Mouse (Mus musculus): ENCODE measurements around the gene Actr2. TPM values are rescaled to one million over a fixed set of nuclear protein-coding genes. Genes with fewer than 3 reads are reported as not detected.
"Not testable (repeated sequence)": the region's sequence is repeated elsewhere in the genome, so short reads cannot be mapped to it uniquely, and the experiment has no call there.

Actr2 gene
- polyA plus RNA-seq, 1 experiment from 2014 or later = 208 TPM

- ATAC-seq = no peak
- Histone ChIP-seq H3K9ac (replicated peaks; ENCODE audit: low read depth, low read length) (no peak overlapping the region), H3K4me3 (replicated peaks; ENCODE audit: low read length) (no peak overlapping the region), H3K27me3 (replicated peaks; ENCODE audit: control insufficient read depth, insufficient read depth, low read length) (no peaks in the 10 kb centered on the region), H3K4me1 (replicated peaks; ENCODE audit: control insufficient read depth, insufficient read depth, low read length) (no peaks in the 10 kb centered on the region), H3K36me3 (ENCODE audit: control insufficient read depth, insufficient read depth) (no peaks in the 10 kb centered on the region), H3K9me3 (ENCODE audit: control insufficient read depth, low read length) (no peaks in the 10 kb centered on the region), H3K27ac (ENCODE audit: low read length) (no peak overlapping the region), H3K4me2 (ENCODE audit: low read length) (no peak overlapping the region)
- whole genome bisulfite sequencing = 93% methylated on average over 5 of the region's 5 CpGs
Measured at GRCm38 (mm10) chr11:20142516-20142915, 29.8 kb upstream of the Actr2 start.

DNA sequence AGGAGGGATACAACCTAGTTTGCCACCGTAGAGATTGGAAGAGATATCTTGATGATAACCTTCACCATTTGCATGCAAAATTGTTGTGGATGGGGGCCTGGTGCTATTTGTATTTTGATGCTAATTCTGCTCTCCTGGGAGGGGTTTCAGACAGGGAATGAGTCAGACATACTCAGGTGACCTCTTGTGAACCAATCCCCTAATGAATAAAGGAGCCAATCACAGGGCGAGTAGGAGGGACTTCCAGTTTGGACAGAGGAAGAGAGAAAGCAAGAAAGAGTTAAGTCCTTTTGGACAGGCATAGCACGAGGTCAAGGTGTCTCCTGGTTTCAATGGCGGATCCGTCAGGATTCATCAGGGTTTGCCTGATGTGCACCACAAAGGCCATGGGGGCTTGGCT, 27.6 kb upstream of the Actr2 start:
- no peaks in the 10 kb centered on the region for H3K27me3 ChIP-seq (replicated peaks; ENCODE audit: control insufficient read depth, insufficient read depth, low read length)
- H3K4me2 ChIP-seq (ENCODE audit: low read length) = no peak overlapping the region
- H3K4me3 ChIP-seq (replicated peaks; ENCODE audit: low read length) = no peak overlapping the region
- ATAC-seq = no peak
- H3K9me3 ChIP-seq (ENCODE audit: control insufficient read depth, low read length) = no peaks in the 10 kb centered on the region
- no peaks in the 10 kb centered on the region for H3K4me1 ChIP-seq (replicated peaks; ENCODE audit: control insufficient read depth, insufficient read depth, low read length)
- 90% methylated on average over 5 of the region's 5 CpGs for WGBS
- H3K27ac ChIP-seq (ENCODE audit: low read length) = no peak overlapping the region
- no peak overlapping the region for H3K9ac ChIP-seq (replicated peaks; ENCODE audit: low read depth, low read length)
- H3K36me3 ChIP-seq (ENCODE audit: control insufficient read depth, insufficient read depth) = no peaks in the 10 kb centered on the region

GRCm38 (mm10) chr11:20139711-20140110, 27.0 kb upstream of the Actr2 start:
- H3K4me2 ChIP-seq (ENCODE audit: low read length) = no peak overlapping the region
- H3K9ac ChIP-seq (replicated peaks; ENCODE audit: low read depth, low read length) = no peak overlapping the region
- no peaks in the 10 kb centered on the region for H3K9me3 ChIP-seq (ENCODE audit: control insufficient read depth, low read length)
- no peaks in the 10 kb centered on the region for H3K36me3 ChIP-seq (ENCODE audit: control insufficient read depth, insufficient read depth)
- no peaks in the 10 kb centered on the region for H3K27me3 ChIP-seq (replicated peaks; ENCODE audit: control insufficient read depth, insufficient read depth, low read length)
- H3K27ac ChIP-seq (ENCODE audit: low read length) = no peak overlapping the region
- no peak for ATAC-seq
- WGBS = 93% methylated on average over 2 of the region's 2 CpGs
- H3K4me3 ChIP-seq (replicated peaks; ENCODE audit: low read length) = no peak overlapping the region
- H3K4me1 ChIP-seq (replicated peaks; ENCODE audit: control insufficient read depth, insufficient read depth, low read length) = no peaks in the 10 kb centered on the region

- no peaks in the 10 kb centered on the region for H3K4me1 ChIP-seq (replicated peaks; ENCODE audit: control insufficient read depth, insufficient read depth, low read length)
- WGBS = 88% methylated on average over 6 of the region's 6 CpGs
- H3K9ac ChIP-seq (replicated peaks; ENCODE audit: low read depth, low read length) = no peak overlapping the region
- no peak for ATAC-seq
- H3K4me2 ChIP-seq (ENCODE audit: low read length) = no peak overlapping the region
- H3K27me3 ChIP-seq (replicated peaks; ENCODE audit: control insufficient read depth, insufficient read depth, low read length) = no peaks in the 10 kb centered on the region
- H3K9me3 ChIP-seq (ENCODE audit: control insufficient read depth, low read length) = no peaks in the 10 kb centered on the region
- H3K36me3 ChIP-seq (ENCODE audit: control insufficient read depth, insufficient read depth) = no peaks in the 10 kb centered on the region
- no peak overlapping the region for H3K27ac ChIP-seq (ENCODE audit: low read length)
- H3K4me3 ChIP-seq (replicated peaks; ENCODE audit: low read length) = no peak overlapping the region
Measured at GRCm38 (mm10) chr11:20138498-20139208, 25.9 kb upstream of the Actr2 start.

- no peaks in the 10 kb centered on the region for H3K36me3 ChIP-seq (ENCODE audit: control insufficient read depth, insufficient read depth)
- no peaks in the 10 kb centered on the region for H3K27me3 ChIP-seq (replicated peaks; ENCODE audit: control insufficient read depth, insufficient read depth, low read length)
- H3K4me2 ChIP-seq (ENCODE audit: low read length) = no peak overlapping the region
- H3K9ac ChIP-seq (replicated peaks; ENCODE audit: low read depth, low read length) = no peak overlapping the region
- ATAC-seq = no peak
- no peak overlapping the region for H3K27ac ChIP-seq (ENCODE audit: low read length)
- H3K4me3 ChIP-seq (replicated peaks; ENCODE audit: low read length) = no peak overlapping the region
- H3K4me1 ChIP-seq (replicated peaks; ENCODE audit: control insufficient read depth, insufficient read depth, low read length) = no peaks in the 10 kb centered on the region
- H3K9me3 ChIP-seq (ENCODE audit: control insufficient read depth, low read length) = no peaks in the 10 kb centered on the region
- 82% methylated on average over 2 of the region's 2 CpGs for WGBS
Measured at GRCm38 (mm10) chr11:20137872-20138271, 25.2 kb upstream of the Actr2 start.

DNA sequence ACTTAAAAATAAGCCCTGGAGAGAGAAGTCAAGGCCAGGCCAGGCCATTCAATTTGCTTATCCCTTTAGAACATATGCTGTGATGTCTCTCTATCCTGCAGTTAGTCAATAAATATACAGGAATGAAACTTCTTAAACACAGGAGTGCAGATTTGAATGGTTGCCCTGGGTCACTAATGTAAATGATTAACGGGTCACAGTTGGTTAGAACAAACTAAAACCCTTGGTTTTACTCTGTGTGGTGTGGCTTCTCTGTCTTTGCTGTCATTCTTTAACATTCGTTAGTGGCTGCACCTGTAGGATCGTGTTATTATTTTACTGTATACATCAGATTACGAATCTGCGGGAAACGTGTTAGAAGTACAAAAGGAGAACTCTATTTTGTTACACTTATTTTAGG, 23.6 kb upstream of the Actr2 start:
- no peak for ATAC-seq
- H3K4me3 ChIP-seq (replicated peaks; ENCODE audit: low read length) = no peak overlapping the region
- H3K4me1 ChIP-seq (replicated peaks; ENCODE audit: control insufficient read depth, insufficient read depth, low read length) = no peaks in the 10 kb centered on the region
- H3K4me2 ChIP-seq (ENCODE audit: low read length) = no peak overlapping the region
- H3K9me3 ChIP-seq (ENCODE audit: control insufficient read depth, low read length) = no peaks in the 10 kb centered on the region
- H3K36me3 ChIP-seq (ENCODE audit: control insufficient read depth, insufficient read depth) = no peaks in the 10 kb centered on the region
- no peak overlapping the region for H3K9ac ChIP-seq (replicated peaks; ENCODE audit: low read depth, low read length)
- H3K27me3 ChIP-seq (replicated peaks; ENCODE audit: control insufficient read depth, insufficient read depth, low read length) = no peaks in the 10 kb centered on the region
- H3K27ac ChIP-seq (ENCODE audit: low read length) = no peak overlapping the region
- WGBS = 71% methylated on average over 6 of the region's 6 CpGs

GRCm38 (mm10) chr11:20134869-20135268, 22.2 kb upstream of the Actr2 start:
- not testable (repeated sequence) for H3K4me2 ChIP-seq (ENCODE audit: low read length); H3K9ac ChIP-seq (replicated peaks; ENCODE audit: low read depth, low read length); H3K27me3 ChIP-seq (replicated peaks; ENCODE audit: control insufficient read depth, insufficient read depth, low read length); H3K9me3 ChIP-seq (ENCODE audit: control insufficient read depth, low read length); H3K36me3 ChIP-seq (ENCODE audit: control insufficient read depth, insufficient read depth); H3K4me1 ChIP-seq (replicated peaks; ENCODE audit: control insufficient read depth, insufficient read depth, low read length); H3K27ac ChIP-seq (ENCODE audit: low read length); H3K4me3 ChIP-seq (replicated peaks; ENCODE audit: low read length); ATAC-seq
- 25% methylated on average over 3 of the region's 3 CpGs for WGBS

DNA sequence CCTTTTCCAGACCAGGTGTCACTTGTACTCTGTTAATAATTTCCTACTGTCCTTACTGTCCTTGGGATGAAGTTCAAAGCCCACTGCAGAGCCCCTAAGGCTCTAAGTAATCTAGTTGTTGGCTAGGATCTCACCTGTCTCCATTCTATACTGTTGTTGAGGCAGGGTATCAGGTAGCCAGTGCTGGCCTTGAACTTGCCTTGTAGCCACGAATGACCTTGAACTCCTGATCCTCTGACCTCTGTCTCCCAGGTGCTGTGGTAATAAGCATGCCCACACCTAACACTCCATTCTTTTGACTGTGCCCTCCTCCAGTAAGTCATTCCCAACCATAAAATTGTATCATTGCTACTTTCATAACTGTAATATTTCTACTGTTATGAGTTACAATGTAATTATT, 21.0 kb upstream of the Actr2 start:
- Histone ChIP-seq H3K9me3 (ENCODE audit: control insufficient read depth, low read length) (no peaks in the 10 kb centered on the region), H3K9ac (replicated peaks; ENCODE audit: low read depth, low read length) (no peak overlapping the region), H3K27me3 (replicated peaks; ENCODE audit: control insufficient read depth, insufficient read depth, low read length) (no peaks in the 10 kb centered on the region), H3K4me1 (replicated peaks; ENCODE audit: control insufficient read depth, insufficient read depth, low read length) (no peaks in the 10 kb centered on the region), H3K4me3 (replicated peaks; ENCODE audit: low read length) (no peak overlapping the region), H3K4me2 (ENCODE audit: low read length) (no peak overlapping the region), H3K36me3 (ENCODE audit: control insufficient read depth, insufficient read depth) (no peaks in the 10 kb centered on the region), H3K27ac (ENCODE audit: low read length) (no peak overlapping the region)
- 80% methylated on average over 1 of the region's 1 CpGs for WGBS
- ATAC-seq = no peak

- Histone ChIP-seq H3K4me1 (replicated peaks; ENCODE audit: control insufficient read depth, insufficient read depth, low read length) (no peaks in the 10 kb centered on the region), H3K27ac (ENCODE audit: low read length) (no peak overlapping the region), H3K4me3 (replicated peaks; ENCODE audit: low read length) (no peak overlapping the region), H3K9ac (replicated peaks; ENCODE audit: low read depth, low read length) (no peak overlapping the region), H3K27me3 (replicated peaks; ENCODE audit: control insufficient read depth, insufficient read depth, low read length) (no peaks in the 10 kb centered on the region), H3K9me3 (ENCODE audit: control insufficient read depth, low read length) (no peaks in the 10 kb centered on the region), H3K4me2 (ENCODE audit: low read length) (no peak overlapping the region), H3K36me3 (ENCODE audit: control insufficient read depth, insufficient read depth) (no peaks in the 10 kb centered on the region)
- 29% methylated on average over 11 of the region's 12 CpGs for WGBS
- no peak for ATAC-seq
Measured at GRCm38 (mm10) chr11:20132955-20133562, 20.3 kb upstream of the Actr2 start.

Data from forebrain, embryonic 16.5 days (tissue).